Mouse (Mus musculus) CH12.LX (cell line): ENCODE results near the gene Lime1. TPM values are rescaled to one million over a fixed set of nuclear protein-coding genes. Genes with fewer than 3 reads are reported as not detected.

Source experiments
- DNase-seq: peaks from one replicate; pipeline ENCODE4 v3.0.0-alpha.2; 2013; ENCODE audit errors: extremely low read depth
- H3K27ac ChIP-seq: 2 replicates; pipeline ENCODE4 v1.5.1; 2012; ENCODE audit warnings: low read depth, mild to moderate bottlenecking, control low read depth, moderate library complexity; ENCODE audit not compliant: insufficient read depth
- H3K27me3 ChIP-seq: replicated peaks from 2 replicates; pipeline ENCODE3; 2012; ENCODE audit warnings: inconsistent platforms
- H3K36me3 ChIP-seq, 2 experiments: replicated peaks in 1 of 2; 2 replicates each; pipeline versions ENCODE3 to v1.6.1; 2012; ENCODE audit warnings: inconsistent platforms in 1 of 2, low read length in 1 of 2, mild to moderate bottlenecking in 1 of 2, mixed read lengths in 1 of 2, moderate library complexity in 1 of 2; ENCODE audit not compliant: control insufficient read depth in 1 of 2, insufficient read depth in 1 of 2
- H3K4me1 ChIP-seq, 2 experiments: 2 replicates each; pipeline ENCODE4 v1.6.1; 2012; ENCODE audit warnings: inconsistent platforms in 1 of 2, moderate library complexity in 1 of 2; ENCODE audit not compliant: insufficient read depth in 2 of 2, control insufficient read depth in 1 of 2
- H3K4me2 ChIP-seq: 2 replicates; pipeline ENCODE4 v1.6.1; 2012; ENCODE audit warnings: low read depth, mild to moderate bottlenecking, control low read depth; ENCODE audit not compliant: poor library complexity, insufficient read depth, severe bottlenecking
- H3K4me3 ChIP-seq, 3 experiments: fragments of 150-350 bp in 1 of 3; sonication (generic) in 1 of 3; replicated peaks in 1 of 3; 2 replicates each; pipeline versions ENCODE3 to v1.5.1; 2011 to 2012; ENCODE audit warnings: low read depth in 2 of 3, low read length in 2 of 3, mild to moderate bottlenecking in 2 of 3, moderate library complexity in 2 of 3, control low read depth in 1 of 3, improper control_type of control experiment in 1 of 3, inconsistent platforms in 1 of 3, mixed read lengths in 1 of 3; ENCODE audit not compliant: poor library complexity in 1 of 3
- H3K79me2 ChIP-seq: replicated peaks from 2 replicates; pipeline ENCODE4 v1.6.1; 2012; ENCODE audit warnings: mild to moderate bottlenecking, moderate library complexity; ENCODE audit not compliant: control insufficient read depth, poor library complexity, insufficient read depth, severe bottlenecking; ENCODE audit errors: extremely low read depth
- H3K9ac ChIP-seq: 2 replicates; pipeline ENCODE4 v1.6.1; 2012; ENCODE audit warnings: low read depth, mild to moderate bottlenecking, control low read depth, moderate library complexity; ENCODE audit not compliant: insufficient read depth
- H3K9me3 ChIP-seq: replicated peaks from 2 replicates; pipeline ENCODE3; 2012; ENCODE audit warnings: low read length, inconsistent platforms, mixed read lengths
- BHLHE40 ChIP-seq: IDR thresholded peaks from 2 replicates; pipeline ENCODE4 v1.6.1; 2011; ENCODE audit warnings: mild to moderate bottlenecking, low read depth, low read length, improper control_type of control experiment
- E2F4 ChIP-seq: IDR thresholded peaks from 2 replicates; pipeline ENCODE4 v1.6.1; 2011; ENCODE audit warnings: low read depth, low read length, improper control_type of control experiment; ENCODE audit not compliant: insufficient replicate concordance
- EP300 ChIP-seq: IDR thresholded peaks from 2 replicates; pipeline ENCODE4 v1.6.1; 2011; ENCODE audit warnings: low read length, improper control_type of control experiment
- JUND ChIP-seq: conservative IDR thresholded peaks from 2 replicates; pipeline ENCODE4 v1.6.1; 2011; ENCODE audit warnings: low read depth, low read length, improper control_type of control experiment
- MAX ChIP-seq: IDR thresholded peaks from 2 replicates; pipeline ENCODE4 v1.6.1; 2011; ENCODE audit warnings: low read length, improper control_type of control experiment
- MAZ ChIP-seq: IDR thresholded peaks from 2 replicates; pipeline ENCODE4 v1.6.1; 2012; ENCODE audit warnings: low read depth, mild to moderate bottlenecking, inconsistent platforms, low read length, improper control_type of control experiment, moderate library complexity
- NELFE ChIP-seq: IDR thresholded peaks from 2 replicates; pipeline ENCODE4 v1.6.1; 2011; ENCODE audit warnings: low read depth, low read length, improper control_type of control experiment
- NRF1 ChIP-seq: IDR thresholded peaks from 2 replicates; pipeline ENCODE4 v1.6.1; 2014; ENCODE audit warnings: low read depth, mild to moderate bottlenecking, inconsistent platforms, low read length, improper control_type of control experiment, moderate library complexity
- PAX5 ChIP-seq: IDR thresholded peaks from 2 replicates; pipeline ENCODE4 v1.6.1; 2012; ENCODE audit warnings: low read length, inconsistent platforms, mixed read lengths
- RAD21 ChIP-seq: IDR thresholded peaks from 2 replicates; pipeline ENCODE4 v1.6.1; 2011; ENCODE audit warnings: low read depth, mild to moderate bottlenecking, low read length, improper control_type of control experiment, moderate library complexity
- RCOR1 ChIP-seq: conservative IDR thresholded peaks from 2 replicates; pipeline ENCODE4 v1.6.1; 2012; ENCODE audit warnings: low read depth, mild to moderate bottlenecking, inconsistent platforms, low read length, improper control_type of control experiment
- SIN3A ChIP-seq: IDR thresholded peaks from 2 replicates; pipeline ENCODE4 v1.6.1; 2012; ENCODE audit warnings: low read length, improper control_type of control experiment, inconsistent platforms
- ZC3H11A ChIP-seq: IDR thresholded peaks from 2 replicates; pipeline ENCODE4 v1.6.1; 2012; ENCODE audit warnings: low read depth, mild to moderate bottlenecking, inconsistent platforms, low read length, improper control_type of control experiment
- ZMIZ1 ChIP-seq: IDR thresholded peaks from 2 replicates; pipeline ENCODE4 v1.6.1; 2012; ENCODE audit warnings: low read depth, mild to moderate bottlenecking, inconsistent platforms, low read length, improper control_type of control experiment
- dilution Hi-C: fragments of 300-500 bp; cut with MboI; formaldehyde crosslinking; loops from 2 replicates; pipeline ENCODE4 v1.14.3; 2020; ENCODE audit warnings: low sequenced_read_pairs; ENCODE audit not compliant: extremely low pct_unique_long_range_greater_than_20kb, extremely low pct_ligation_motif_present
- in situ Hi-C: fragments of 300-500 bp; cut with MboI; formaldehyde crosslinking; loops from 3 replicates; pipeline ENCODE4 v1.14.3; 2019; ENCODE audit warnings: low sequenced_read_pairs, low pct_ligation_motif_present, low pct_unique_long_range_greater_than_20kb, mixed read lengths
- polyA plus RNA-seq: library from polyadenylated mRNA; unstranded; fragments of >175 nt; gene quantifications from 2 replicates; pipeline ENCODE4 v1.2.1, GENCODE M21; 2012; ENCODE audit warnings: low read depth; ENCODE audit not compliant: insufficient read length
- total RNA-seq, 2 experiments: library from RNA; depleted of rRNA; stranded (reverse); fragments of 300-350 nt in 1 of 2; fragments of >200 nt in 1 of 2; gene quantifications; 2 replicates each; pipeline ENCODE4 v1.2.3; 2012 to 2014

Gene Lime1
- total and polyA plus RNA-seq, 3 experiments, result 59.7 to 70.7 (median 61.5) TPM

GRCm38 (mm10) chr2:181384463-181384862 lies 4.6 kb downstream of the Lime1 start:
- Histone ChIP-seq H3K4me2 (no peak overlapping the region), H3K27ac (no peak overlapping the region), H3K4me3 (no peak overlapping the region), H3K4me1 (peaks cover 19 to 32% of the 10 kb centered on the region in 2 experiments), H3K79me2 (no peaks in the 10 kb centered on the region), H3K9ac (no peak overlapping the region), H3K27me3 (no peaks in the 10 kb centered on the region), H3K9me3 (no peaks in the 10 kb centered on the region), H3K36me3 (peaks cover 56 to 88% of the 10 kb centered on the region in 2 experiments)
- no peak for TF ChIP-seq MAZ
- no peak for TF ChIP-seq ZC3H11A
- dilution Hi-C loops (no loop called here), in situ Hi-C loops (no loop called here)
- no peak for DNase-seq

DNA sequence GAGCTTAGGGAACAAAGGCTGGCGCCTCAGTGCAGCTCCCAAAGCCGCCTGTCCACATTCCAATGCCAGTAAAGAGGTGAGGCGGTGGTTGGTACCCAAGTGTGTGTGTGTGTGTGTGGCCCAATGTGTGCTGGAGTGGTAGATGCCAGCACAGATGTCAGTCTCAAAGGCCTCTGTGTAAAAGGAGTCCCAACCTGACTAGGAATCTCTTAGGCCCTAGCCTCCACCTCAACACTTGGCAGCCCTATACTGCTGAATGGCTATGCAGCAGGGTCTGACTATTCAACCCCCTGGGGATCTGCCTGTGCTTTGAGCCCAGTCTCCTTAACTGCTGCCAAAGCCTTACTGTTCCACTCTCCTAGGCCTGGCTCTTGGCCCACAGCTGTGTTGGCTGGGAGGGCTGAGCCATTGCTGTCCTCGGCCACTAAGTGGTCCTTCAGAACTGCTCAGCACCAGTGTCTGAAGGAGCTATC lies 5.1 kb downstream of the Lime1 start:
- dilution Hi-C loops, result no loop called here
- DNase-seq, result no peak
- H3K79me2 ChIP-seq, result no peaks in the 10 kb centered on the region
- H3K4me1 ChIP-seq, result peaks cover 19 to 31% of the 10 kb centered on the region in 2 experiments
- H3K27me3 ChIP-seq, result no peaks in the 10 kb centered on the region
- no peak overlapping the region for H3K4me3 ChIP-seq
- H3K9ac ChIP-seq, result no peak overlapping the region
- no peaks in the 10 kb centered on the region for H3K9me3 ChIP-seq
- in situ Hi-C loops, result no loop called here
- no peak overlapping the region for H3K4me2 ChIP-seq
- TF ChIP-seq NRF1 (no peak), BHLHE40 (no peak), JUND (no peak), E2F4 (no peak), PAX5 (no peak), RAD21 (no peak), ZMIZ1 (no peak), EP300 (no peak), SIN3A (no peak), MAX (no peak)
- H3K27ac ChIP-seq, result no peak overlapping the region
- H3K36me3 ChIP-seq, result peaks cover 52 to 88% of the 10 kb centered on the region in 2 experiments

- dilution Hi-C loops (no loop called here), in situ Hi-C loops (no loop called here)
- H3K79me2 ChIP-seq, result no peaks in the 10 kb centered on the region
- H3K9ac ChIP-seq, result no peak overlapping the region
- H3K9me3 ChIP-seq, result no peaks in the 10 kb centered on the region
- no peak overlapping the region for H3K4me2 ChIP-seq
- DNase-seq, result no peak
- H3K27me3 ChIP-seq, result no peaks in the 10 kb centered on the region
- H3K4me1 ChIP-seq, result peaks cover 14 to 22% of the 10 kb centered on the region in 2 experiments
- H3K27ac ChIP-seq, result no peak overlapping the region
- no peak overlapping the region for H3K4me3 ChIP-seq
- TF ChIP-seq NELFE (no peak), RCOR1 (no peak), EP300 (no peak), MAX (no peak), NRF1 (no peak)
- peaks cover 47 to 88% of the 10 kb centered on the region in 2 experiments for H3K36me3 ChIP-seq
Observed at GRCm38 (mm10) chr2:181385885-181386284, 6.0 kb downstream of the Lime1 start.
